28 mouse cellular contexts compared by ENCODE assay signal in genomic region chr14:62128918-62129317, GRCm38 (mm10).
"Had no signal": no experiment of that assay in that cellular context is flagged by ENCODE, and none has a peak within 500 bp of the region (broad histone marks: within the 10 kb centered on the region; RNA-seq: fewer than 3 reads in every experiment).

No protein-coding gene starts in this region.

- H3K4me1 ChIP-seq: heart, embryonic 15.5 days; hindbrain, embryonic 10.5 days; hindbrain, embryonic 12.5 days; intestine, embryonic 15.5 days; kidney, embryonic 15.5 days; liver, embryonic 13.5 days; liver, embryonic 15.5 days had no signal

- H3K4me2 ChIP-seq: heart, embryonic 11.5 days; heart, embryonic 13.5 days; heart, embryonic 15.5 days; hindbrain, embryonic 12.5 days; hindbrain, embryonic 14.5 days; intestine, embryonic 15.5 days; kidney, embryonic 15.5 days; liver, embryonic 11.5 days; liver, embryonic 13.5 days; liver, embryonic 15.5 days had no signal

- H3K36me3 ChIP-seq: heart, embryonic 13.5 days; heart, embryonic 15.5 days; hindbrain, embryonic 10.5 days; hindbrain, embryonic 12.5 days; intestine, embryonic 15.5 days; kidney, embryonic 15.5 days; liver, embryonic 13.5 days; liver, embryonic 15.5 days had no signal

- H3K27ac ChIP-seq: gastrocnemius, adult 2 months; heart, adult 2 months; heart, embryonic 13.5 days; heart, embryonic 15.5 days; hindbrain, embryonic 10.5 days; hindbrain, embryonic 12.5 days; hindbrain, embryonic 14.5 days; intestine, embryonic 15.5 days; kidney, embryonic 15.5 days; kidney, postnatal 0 days; left cerebral cortex, adult 2 months; liver, embryonic 13.5 days; liver, embryonic 15.5 days had no signal

- ATAC-seq: hindbrain, embryonic 16.5 days; inflammation-experienced regulatory T-cells, adult 6 months; intestine, embryonic 15.5 days; intestine, postnatal 0 days had no signal

- H3K9me3 ChIP-seq: heart, embryonic 13.5 days; heart, embryonic 15.5 days; hindbrain, embryonic 10.5 days; hindbrain, embryonic 12.5 days; intestine, embryonic 15.5 days; kidney, embryonic 15.5 days; liver, embryonic 13.5 days; liver, embryonic 15.5 days had no signal

- H3K27me3 ChIP-seq: heart, embryonic 13.5 days; heart, embryonic 15.5 days; hindbrain, embryonic 12.5 days; intestine, embryonic 15.5 days; kidney, embryonic 15.5 days; liver, embryonic 13.5 days; liver, embryonic 15.5 days had no signal

- DNase-seq: gastrocnemius, adult 2 months; gastrocnemius, postnatal 10 days; gastrocnemius, postnatal 25 days; heart, adult 2 months; heart, postnatal 4 days; kidney, adult 18-20 months; kidney, adult 9 months; kidney, postnatal 14 days; kidney, postnatal 36 days; layer of hippocampus, adult 9-11 months; layer of hippocampus, postnatal 36 days; liver; liver, embryonic 13.5 days had no signal

- H3K9ac ChIP-seq: heart, embryonic 13.5 days; heart, embryonic 15.5 days; hindbrain, embryonic 12.5 days; hindbrain, embryonic 14.5 days; intestine, embryonic 15.5 days; kidney, embryonic 15.5 days; liver, embryonic 13.5 days; liver, embryonic 15.5 days had no signal

- H3K4me3 ChIP-seq: gastrocnemius, adult 2 months; heart, adult 2 months; heart, embryonic 13.5 days; heart, embryonic 15.5 days; hindbrain, embryonic 10.5 days; hindbrain, embryonic 12.5 days; intestine, embryonic 15.5 days; kidney, embryonic 15.5 days; left cerebral cortex, adult 2 months; liver, embryonic 13.5 days; liver, embryonic 15.5 days had no signal
